In the genomic region with DNA sequence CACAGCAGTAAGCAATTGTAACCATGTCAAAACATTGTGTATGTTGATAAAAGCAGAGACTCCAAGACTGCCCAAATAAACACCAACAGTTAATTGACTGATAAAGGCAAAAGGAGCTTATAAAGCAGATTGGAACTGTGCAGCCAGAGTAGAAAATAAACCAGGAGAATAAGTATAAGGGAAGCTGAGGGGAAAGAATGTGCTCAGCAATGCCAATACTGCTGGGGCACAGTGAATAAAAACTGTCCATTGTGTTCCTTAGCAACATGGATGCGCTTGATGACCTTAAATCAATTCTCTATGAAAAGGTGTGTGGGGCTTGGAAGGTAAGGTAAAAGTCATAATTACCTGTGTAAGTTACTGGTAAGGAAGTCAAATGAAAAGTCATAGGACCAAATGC, we compare ENCODE assay signal across 20 mouse cellular contexts.
"Had no signal": no experiment of that assay in that cellular context is flagged by ENCODE, and none has a peak within 500 bp of the region (broad histone marks: within the 10 kb centered on the region; RNA-seq: fewer than 3 reads in every experiment).

No protein-coding gene starts in this region.

- H3K36me3 ChIP-seq: kidney, embryonic 15.5 days; limb, embryonic 12.5 days; limb, embryonic 15.5 days; midbrain, embryonic 13.5 days had no signal

- ATAC-seq: liver, postnatal 0 days; lung, postnatal 0 days; midbrain, embryonic 13.5 days had no signal

- H3K4me1 ChIP-seq: kidney, embryonic 15.5 days; limb, embryonic 12.5 days; limb, embryonic 15.5 days; midbrain, embryonic 13.5 days had no signal

- H3K9ac ChIP-seq: kidney, embryonic 15.5 days; limb, embryonic 12.5 days; limb, embryonic 15.5 days; liver, embryonic 14.5 days; liver, postnatal 0 days; lung, embryonic 14.5 days; midbrain, embryonic 13.5 days had no signal

- H3K4me3 ChIP-seq: kidney, embryonic 15.5 days; limb, embryonic 12.5 days; limb, embryonic 15.5 days; midbrain, embryonic 13.5 days; myocyte had no signal

- DNase-seq: kidney, postnatal 10 days; kidney, postnatal 36 days; liver, postnatal 0 days; lung, embryonic 14.5 days; right cerebral cortex, adult 18-20 months; right cerebral cortex, postnatal 14 days; right cerebral cortex, postnatal 4 days; thymus, adult 2 months; thymus, postnatal 14 days; thymus, postnatal 4 days had no signal

- H3K9me3 ChIP-seq: kidney, embryonic 15.5 days; limb, embryonic 12.5 days; limb, embryonic 15.5 days; midbrain, embryonic 13.5 days had no signal

- H3K4me2 ChIP-seq: kidney, embryonic 15.5 days; limb, embryonic 12.5 days; limb, embryonic 15.5 days; liver, embryonic 11.5 days; lung, embryonic 14.5 days; midbrain, embryonic 13.5 days had no signal

- H3K27ac ChIP-seq: kidney, embryonic 15.5 days; limb, embryonic 12.5 days; limb, embryonic 15.5 days; liver, embryonic 14.5 days; macrophage; midbrain, embryonic 13.5 days; stomach, postnatal 0 days had no signal

- H3K27me3 ChIP-seq: limb, embryonic 12.5 days; limb, embryonic 15.5 days; midbrain, embryonic 13.5 days had no signal
